Mouse (Mus musculus): ENCODE data around the gene Ankrd34a.

Gene Ankrd34a

GRCm38 (mm10) chr3:96563911-96564632, 32.4 kb upstream of the Ankrd34a start:
- peak in 1 of 2 experiments; percentile 58 for DNase-seq

GRCm38 (mm10) chr3:96564633-96565032, 31.8 kb upstream of the Ankrd34a start:
- DNase-seq: peak in 1 of 2 experiments; percentile 67

GRCm38 (mm10) chr3:96565105-96565504, 31.3 kb upstream of the Ankrd34a start:
- DNase-seq: no peak

- DNase-seq: peak in 1 of 2 experiments; percentile 54
These were observed 29.6 kb upstream of the Ankrd34a start for GRCm38 (mm10) chr3:96566661-96567450.

- DNase-seq: no peak
These were observed 27.8 kb upstream of the Ankrd34a start for GRCm38 (mm10) chr3:96568605-96569004.

GRCm38 (mm10) chr3:96569506-96569905, 26.9 kb upstream of the Ankrd34a start:
- DNase-seq: no peak

- DNase-seq: no peak
These were observed 26.4 kb upstream of the Ankrd34a start for GRCm38 (mm10) chr3:96569966-96570605.

GRCm38 (mm10) chr3:96570643-96571042, 25.8 kb upstream of the Ankrd34a start:
- DNase-seq: no peak

- no peak for DNase-seq
These were observed 25.1 kb upstream of the Ankrd34a start for GRCm38 (mm10) chr3:96571336-96571735.

GRCm38 (mm10) chr3:96571896-96572698, 24.3 kb upstream of the Ankrd34a start:
- DNase-seq: peak in 1 of 2 experiments; percentile 49

GRCm38 (mm10) chr3:96573611-96574511, 22.6 kb upstream of the Ankrd34a start:
- peak in 1 of 2 experiments; percentile 7 for DNase-seq

- DNase-seq: peak in 1 of 2 experiments; percentile 44
These were observed 21.0 kb upstream of the Ankrd34a start for GRCm38 (mm10) chr3:96575272-96575984.

- peak; percentile 75 to 87 for DNase-seq
These were observed 20.3 kb upstream of the Ankrd34a start for GRCm38 (mm10) chr3:96576005-96576658.

- peak; percentile 92 to 96 for DNase-seq
These were observed 19.5 kb upstream of the Ankrd34a start, which contains the start of gene Gm16253 for GRCm38 (mm10) chr3:96576690-96577541. Gene Gm16253 (plus strand): TSS chr3:96576984.

GRCm38 (mm10) chr3:96577566-96577965, 18.9 kb upstream of the Ankrd34a start:
- peak in 1 of 2 experiments; percentile 62 for DNase-seq

- DNase-seq: peak in 1 of 2 experiments; percentile 17
These were observed 17.7 kb upstream of the Ankrd34a start for GRCm38 (mm10) chr3:96578561-96579238.

GRCm38 (mm10) chr3:96579239-96579750, 17.1 kb upstream of the Ankrd34a start:
- peak in 1 of 2 experiments; percentile 11 for DNase-seq

- DNase-seq: peak; percentile 94
These were observed 16.5 kb upstream of the Ankrd34a start for GRCm38 (mm10) chr3:96579885-96580454.

All from kidney, postnatal 4 days (tissue).